Mouse (Mus musculus) small intestine, adult 2 months (tissue): ENCODE measurements around the gene Sugp1.

Experiments
- CTCF ChIP-seq: fragments of 200-500 bp; IDR thresholded peaks from 2 replicates; pipeline ENCODE4 v1.5.1; 2012; ENCODE audit warnings: low read depth, mild to moderate bottlenecking, control low read depth, inconsistent platforms, low read length, moderate library complexity, mixed read lengths; ENCODE audit not compliant: insufficient replicate concordance, insufficient read length; ENCODE audit errors: extremely low read depth
- POLR2A ChIP-seq: fragments of 200-500 bp; IDR thresholded peaks from 2 replicates; pipeline ENCODE4 v1.6.1; 2012; ENCODE audit warnings: low read depth, mild to moderate bottlenecking, control low read depth, inconsistent platforms, low read length, moderate library complexity

- TF ChIP-seq CTCF (no peak), POLR2A (no peak)
Measured at GRCm38 (mm10) chr8:70073120-70073519, 30.5 kb downstream of the Sugp1 start.
